Mouse (Mus musculus) heart, postnatal 0 days (tissue): ENCODE measurements around the gene Cep295nl. TPM values are rescaled to one million over a fixed set of nuclear protein-coding genes. Genes with fewer than 3 reads are reported as not detected.
"Not testable (repeated sequence)": the region's sequence is repeated elsewhere in the genome, so short reads cannot be mapped to it uniquely, and the experiment has no call there.

Experiments
- ATAC-seq: fragments of 200-750 bp; cut with Nextera tagmentation; 2 replicates; pipeline ENCODE4 v1.8.0; 2017; ENCODE audit warnings: low read depth, moderate number of reproducible peaks, moderate library complexity; ENCODE audit not compliant: insufficient read depth
- DNase-seq: peaks from one replicate; pipeline ENCODE4 v3.0.0-alpha.2; 2016; ENCODE audit warnings: low spot score
- H3K27ac ChIP-seq: fragments of 300-500 bp; sonication (generic); 2 replicates; pipeline ENCODE4 v1.5.1; 2014; ENCODE audit warnings: low read depth, mild to moderate bottlenecking
- H3K27me3 ChIP-seq: fragments of 300-500 bp; sonication (generic); 2 replicates; pipeline ENCODE4 v1.6.1; 2014; ENCODE audit warnings: low read length, mixed read lengths; ENCODE audit not compliant: control insufficient read depth, insufficient read depth
- H3K36me3 ChIP-seq: fragments of 300-500 bp; sonication (generic); replicated peaks from 2 replicates; pipeline ENCODE4 v1.6.1; 2014; ENCODE audit warnings: low read length, mixed read lengths; ENCODE audit not compliant: control insufficient read depth, insufficient read depth
- H3K4me1 ChIP-seq: fragments of 300-500 bp; sonication (generic); 2 replicates; pipeline ENCODE4 v1.6.1; 2014; ENCODE audit warnings: antibody characterized with exemption; ENCODE audit not compliant: control insufficient read depth, insufficient read depth
- H3K4me2 ChIP-seq: fragments of 300-500 bp; sonication (generic); 2 replicates; pipeline ENCODE4 v1.6.1; 2014; ENCODE audit warnings: low read depth, mild to moderate bottlenecking, low read length, moderate library complexity
- H3K4me3 ChIP-seq: fragments of 300-500 bp; sonication (generic); 2 replicates; pipeline ENCODE4 v1.5.1; 2014; ENCODE audit warnings: low read depth, low read length
- H3K9ac ChIP-seq: fragments of 300-500 bp; sonication (generic); replicated peaks from 2 replicates; pipeline ENCODE4 v1.6.1; 2014; ENCODE audit warnings: low read depth, low read length, mixed read lengths
- H3K9me3 ChIP-seq: fragments of 300-500 bp; sonication (generic); replicated peaks from 2 replicates; pipeline ENCODE4 v1.6.1; 2016; ENCODE audit warnings: low read length; ENCODE audit not compliant: control insufficient read depth
- CTCF ChIP-seq: IDR thresholded peaks from 2 replicates; pipeline ENCODE4 v1.5.1; 2016; ENCODE audit warnings: antibody characterized with exemption, control low read depth, low read depth
- EP300 ChIP-seq: IDR thresholded peaks from 2 replicates; pipeline ENCODE4 v1.6.1; 2016; ENCODE audit warnings: antibody characterized with exemption, low read depth
- WGBS: fragments of 180-500 bp; shearing (Covaris S2); extraction: QIAGEN DNeasy Blood & Tissue Kit; methylation state at CpG from one replicate; pipeline ENCODE4 v1.1.7; 2014; 5-methylcytosine and 5-hydroxymethylcytosine counted together
- polyA plus RNA-seq: library from polyadenylated mRNA; unstranded; fragments of >200 nt; fragmentation: Nextera tagmentation; extraction: Ambion mirVana; gene quantifications from 2 replicates; pipeline ENCODE4 v1.2.1, GENCODE M21; 2015
- total RNA-seq: library from RNA; depleted of rRNA; stranded (reverse); fragments of >200 nt; gene quantifications from 2 replicates; pipeline ENCODE4 v1.2.3, GENCODE M21; 2014; ENCODE audit warnings: low replicate concordance; rRNA removed

Cep295nl gene
- not detected in 2 replicates for total RNA-seq
- polyA plus RNA-seq = 0.19 and 0.31 TPM in 2 replicates

GRCm38 (mm10) chr11:118342400-118342981 is at the start of gene Cep295nl:
Gene Cep295nl (minus strand): TSS chr11:118342500.
- DNase-seq = no peak
- H3K4me1 ChIP-seq = peaks cover 9% of the 10 kb centered on the region; the same call in 1 of the 2 replicates
- WGBS = 38% methylated on average over 7 of the region's 7 CpGs

GRCm38 (mm10) chr11:118387816-118388215 is 45.5 kb upstream of the Cep295nl start:
- not testable (repeated sequence) for H3K4me1 ChIP-seq, ATAC-seq, H3K9me3 ChIP-seq, H3K27ac ChIP-seq, H3K36me3 ChIP-seq, H3K9ac ChIP-seq, H3K4me2 ChIP-seq, H3K27me3 ChIP-seq, DNase-seq, H3K4me3 ChIP-seq
- 85% methylated on average over 13 of the region's 13 CpGs for WGBS

More at GRCm38 (mm10) chr11:118342400-118342981, at the start of gene Cep295nl:
- no peak for ATAC-seq
- Histone ChIP-seq H3K36me3 (no peaks in the 10 kb centered on the region), H3K4me3 (no peak within 1 kb of the TSS), H3K27ac (no peak within 1 kb of the TSS), H3K9ac (no peak within 1 kb of the TSS), H3K4me2 (no peak within 1 kb of the TSS), H3K27me3 (no peaks in the 10 kb centered on the region), H3K9me3 (no peaks in the 10 kb centered on the region)
- TF ChIP-seq CTCF (no peak), EP300 (no peak)

- peak; percentile 82 for ATAC-seq
- no peaks in the 10 kb centered on the region for H3K27me3 ChIP-seq
- 34% methylated on average over 11 of the region's 11 CpGs for WGBS
- DNase-seq = peak; percentile 85
- no peak overlapping the region for H3K9ac ChIP-seq
- no peaks in the 10 kb centered on the region for H3K9me3 ChIP-seq
- H3K27ac ChIP-seq = no peak overlapping the region
- H3K4me3 ChIP-seq = no peak overlapping the region
- H3K4me2 ChIP-seq = no peak overlapping the region
- TF ChIP-seq CTCF (peak; percentile 87), EP300 (no peak)
- 0 out of 2 replicates have a peak, but pooled peaks cover 8% of the 10 kb centered on the region for H3K4me1 ChIP-seq
- H3K36me3 ChIP-seq = no peaks in the 10 kb centered on the region
Observed at GRCm38 (mm10) chr11:118379251-118380009, 37.1 kb upstream of the Cep295nl start.

- no peak overlapping the region for H3K27ac ChIP-seq
- 81% methylated on average over 6 of the region's 6 CpGs for WGBS
- ATAC-seq (no peak), DNase-seq (no peak)
- H3K9me3 ChIP-seq = no peaks in the 10 kb centered on the region
- H3K4me3 ChIP-seq = no peak overlapping the region
- no peaks in the 10 kb centered on the region for H3K36me3 ChIP-seq
- H3K9ac ChIP-seq = no peak overlapping the region
- no peak for TF ChIP-seq EP300
- TF ChIP-seq CTCF = no peak
- H3K27me3 ChIP-seq = no peaks in the 10 kb centered on the region
- 0 out of 2 replicates have a peak, but pooled peaks cover 8% of the 10 kb centered on the region for H3K4me1 ChIP-seq
- no peak overlapping the region for H3K4me2 ChIP-seq
Observed at GRCm38 (mm10) chr11:118378656-118379055, 36.4 kb upstream of the Cep295nl start.

- H3K27ac ChIP-seq = peak overlapping the region; percentile 46; the same call in 1 of the 2 replicates
- H3K9ac ChIP-seq, H3K9me3 ChIP-seq, H3K4me3 ChIP-seq, H3K36me3 ChIP-seq, H3K27me3 ChIP-seq, H3K4me2 ChIP-seq, H3K4me1 ChIP-seq, DNase-seq, ATAC-seq: not testable (repeated sequence)
Observed at GRCm38 (mm10) chr11:118376323-118376722, 34.0 kb upstream of the Cep295nl start.
